Mouse (Mus musculus) liver, embryonic 14.5 days (tissue): ENCODE measurements at regions not wholly inside any gene's neighbourhood (a gene's known extent, or its start where the extent isn't known, plus 50 kb on each side); places are given as distances from the start of the nearest gene placed in this dataset.

Source experiments
- ATAC-seq: fragments of 200-750 bp; cut with Nextera tagmentation; 2 replicates; pipeline ENCODE4 v1.8.0; 2017; ENCODE audit warnings: moderate number of reproducible peaks, mild to moderate bottlenecking, moderate library complexity; ENCODE audit not compliant: insufficient read depth
- DNase-seq, 3 experiments: peaks; one replicate each; pipeline ENCODE4 v3.0.0-alpha.2; 2012 to 2013; ENCODE audit warnings: low read depth in 3 of 3, low spot score in 3 of 3
- H3K27ac ChIP-seq: fragments of 300-500 bp; sonication (generic); 2 replicates; pipeline ENCODE4 v1.5.1; 2014; ENCODE audit warnings: moderate library complexity, mild to moderate bottlenecking, control low read depth, inconsistent platforms
- H3K27me3 ChIP-seq: fragments of 300-500 bp; sonication (generic); 2 replicates; pipeline ENCODE4 v1.6.1; 2014; ENCODE audit warnings: mild to moderate bottlenecking, low read length, moderate library complexity; ENCODE audit not compliant: control insufficient read depth, insufficient read depth
- H3K36me3 ChIP-seq: fragments of 300-500 bp; sonication (generic); replicated peaks from 2 replicates; pipeline ENCODE4 v1.6.1; 2014; ENCODE audit warnings: low read depth; ENCODE audit not compliant: control insufficient read depth, insufficient read depth
- H3K4me1 ChIP-seq, 2 experiments: fragments of 200-500 bp in 1 of 2; fragments of 300-500 bp in 1 of 2; sonication (generic) in 1 of 2; replicated peaks; 2 replicates each; pipeline ENCODE4 v1.6.1; 2012 to 2014; ENCODE audit warnings: antibody characterized with exemption in 1 of 2, inconsistent platforms in 1 of 2, low read length in 1 of 2; ENCODE audit not compliant: control insufficient read depth in 2 of 2, insufficient read depth in 2 of 2
- H3K4me2 ChIP-seq: fragments of 300-500 bp; sonication (generic); 2 replicates; pipeline ENCODE4 v1.6.1; 2014; ENCODE audit warnings: low read depth, mild to moderate bottlenecking, control low read depth, moderate library complexity
- H3K4me3 ChIP-seq, 2 experiments: fragments of 200-500 bp in 1 of 2; fragments of 300-500 bp in 1 of 2; sonication (generic) in 1 of 2; 2 replicates each; pipeline ENCODE4 v1.5.1; 2012 to 2014; ENCODE audit warnings: low read depth in 2 of 2, low read length in 2 of 2, mild to moderate bottlenecking in 2 of 2, control low read depth in 1 of 2, inconsistent platforms in 1 of 2, moderate library complexity in 1 of 2; ENCODE audit not compliant: insufficient read depth in 1 of 2
- H3K9ac ChIP-seq: fragments of 300-500 bp; sonication (generic); replicated peaks from 2 replicates; pipeline ENCODE4 v1.6.1; 2014; ENCODE audit warnings: mild to moderate bottlenecking, control low read depth, moderate library complexity
- H3K9me3 ChIP-seq: fragments of 300-500 bp; sonication (generic); 2 replicates; pipeline ENCODE4 v1.6.1; 2016; ENCODE audit warnings: low read length, mixed read lengths; ENCODE audit not compliant: control insufficient read depth
- CTCF ChIP-seq: IDR thresholded peaks from 2 replicates; pipeline ENCODE4 v1.5.1; 2016; ENCODE audit warnings: antibody characterized with exemption, low read depth, control low read depth
- EP300 ChIP-seq: IDR thresholded peaks from 2 replicates; pipeline ENCODE4 v1.6.1; 2016; ENCODE audit warnings: antibody characterized with exemption, low read depth
- WGBS: fragments of 180-500 bp; shearing (Covaris S2); extraction: QIAGEN DNeasy Blood & Tissue Kit; methylation state at CpG from one replicate; pipeline ENCODE4 v1.1.7; 2014; ENCODE audit not compliant: insufficient replicate concordance; 5-methylcytosine and 5-hydroxymethylcytosine counted together

- no peak overlapping the region for H3K4me2 ChIP-seq
- H3K36me3 ChIP-seq: no peaks in the 10 kb centered on the region
- H3K4me1 ChIP-seq: no peaks in the 10 kb centered on the region
- H3K9ac ChIP-seq: no peak overlapping the region
- no peaks in the 10 kb centered on the region for H3K9me3 ChIP-seq
- H3K27ac ChIP-seq: no peak overlapping the region
- TF ChIP-seq EP300: no peak
- no peak for TF ChIP-seq CTCF
- H3K27me3 ChIP-seq: no peaks in the 10 kb centered on the region
- H3K4me3 ChIP-seq: no peak overlapping the region
- no peak for DNase-seq
- no peak for ATAC-seq
These were observed 346.5 kb downstream of the Kdm4c start for GRCm38 (mm10) chr4:74588761-74589160.

- ATAC-seq: no peak
- no peaks in the 10 kb centered on the region for H3K9me3 ChIP-seq
- no peak for TF ChIP-seq EP300
- TF ChIP-seq CTCF: no peak
These were observed 370.7 kb downstream of the Kdm4c start for GRCm38 (mm10) chr4:74613032-74613431.

More at GRCm38 (mm10) chr4:74613032-74613431, 370.7 kb downstream of the Kdm4c start:
- 33% methylated on average over 3 of the region's 3 CpGs for WGBS
- no peak for DNase-seq
- H3K36me3 ChIP-seq: no peaks in the 10 kb centered on the region
- H3K4me2 ChIP-seq: no peak overlapping the region
- H3K27ac ChIP-seq: no peak overlapping the region
- no peaks in the 10 kb centered on the region for H3K27me3 ChIP-seq
- H3K4me3 ChIP-seq: no peak overlapping the region
- no peaks in the 10 kb centered on the region for H3K4me1 ChIP-seq
- no peak overlapping the region for H3K9ac ChIP-seq
